Mouse (Mus musculus) CH12.LX (cell line): ENCODE measurements around the gene B4galnt3. TPM values are rescaled to one million over a fixed set of nuclear protein-coding genes. Genes with fewer than 3 reads are reported as not detected.

Experiments
- DNase-seq: peaks from one replicate; pipeline ENCODE4 v3.0.0-alpha.2; 2013; ENCODE audit errors: extremely low read depth
- H3K27ac ChIP-seq: 2 replicates; pipeline ENCODE4 v1.5.1; 2012; ENCODE audit warnings: low read depth, mild to moderate bottlenecking, control low read depth, moderate library complexity; ENCODE audit not compliant: insufficient read depth
- H3K27me3 ChIP-seq: replicated peaks from 2 replicates; pipeline ENCODE3; 2012; ENCODE audit warnings: inconsistent platforms
- H3K36me3 ChIP-seq, 2 experiments: replicated peaks in 1 of 2; 2 replicates each; pipeline versions ENCODE3 to v1.6.1; 2012; ENCODE audit warnings: inconsistent platforms in 1 of 2, low read length in 1 of 2, mild to moderate bottlenecking in 1 of 2, mixed read lengths in 1 of 2, moderate library complexity in 1 of 2; ENCODE audit not compliant: control insufficient read depth in 1 of 2, insufficient read depth in 1 of 2
- H3K4me1 ChIP-seq, 2 experiments: 2 replicates each; pipeline ENCODE4 v1.6.1; 2012; ENCODE audit warnings: inconsistent platforms in 1 of 2, moderate library complexity in 1 of 2; ENCODE audit not compliant: insufficient read depth in 2 of 2, control insufficient read depth in 1 of 2
- H3K4me2 ChIP-seq: 2 replicates; pipeline ENCODE4 v1.6.1; 2012; ENCODE audit warnings: low read depth, mild to moderate bottlenecking, control low read depth; ENCODE audit not compliant: poor library complexity, insufficient read depth, severe bottlenecking
- H3K4me3 ChIP-seq, 3 experiments: fragments of 150-350 bp in 1 of 3; sonication (generic) in 1 of 3; replicated peaks in 1 of 3; 2 replicates each; pipeline versions ENCODE3 to v1.5.1; 2011 to 2012; ENCODE audit warnings: low read depth in 2 of 3, low read length in 2 of 3, mild to moderate bottlenecking in 2 of 3, moderate library complexity in 2 of 3, control low read depth in 1 of 3, improper control_type of control experiment in 1 of 3, inconsistent platforms in 1 of 3, mixed read lengths in 1 of 3; ENCODE audit not compliant: poor library complexity in 1 of 3
- H3K79me2 ChIP-seq: replicated peaks from 2 replicates; pipeline ENCODE4 v1.6.1; 2012; ENCODE audit warnings: mild to moderate bottlenecking, moderate library complexity; ENCODE audit not compliant: control insufficient read depth, poor library complexity, insufficient read depth, severe bottlenecking; ENCODE audit errors: extremely low read depth
- H3K9ac ChIP-seq: 2 replicates; pipeline ENCODE4 v1.6.1; 2012; ENCODE audit warnings: low read depth, mild to moderate bottlenecking, control low read depth, moderate library complexity; ENCODE audit not compliant: insufficient read depth
- H3K9me3 ChIP-seq: replicated peaks from 2 replicates; pipeline ENCODE3; 2012; ENCODE audit warnings: low read length, inconsistent platforms, mixed read lengths
- BHLHE40 ChIP-seq: IDR thresholded peaks from 2 replicates; pipeline ENCODE4 v1.6.1; 2011; ENCODE audit warnings: mild to moderate bottlenecking, low read depth, low read length, improper control_type of control experiment
- CHD1 ChIP-seq: IDR thresholded peaks from 2 replicates; pipeline ENCODE4 v1.6.1; 2012; ENCODE audit warnings: low read depth, low read length, improper control_type of control experiment, inconsistent platforms
- CHD2 ChIP-seq: IDR thresholded peaks from 2 replicates; pipeline ENCODE4 v1.6.1; 2011; ENCODE audit warnings: low read length, improper control_type of control experiment
- CTCF ChIP-seq, 2 experiments: IDR thresholded peaks in 1 of 2; conservative IDR thresholded peaks in 1 of 2; 2 replicates each; pipeline ENCODE4 v1.5.1; 2011 to 2012; ENCODE audit warnings: low read depth in 2 of 2, low read length in 2 of 2, improper control_type of control experiment in 1 of 2, inconsistent platforms in 1 of 2, mild to moderate bottlenecking in 1 of 2, moderate library complexity in 1 of 2
- E2F4 ChIP-seq: IDR thresholded peaks from 2 replicates; pipeline ENCODE4 v1.6.1; 2011; ENCODE audit warnings: low read depth, low read length, improper control_type of control experiment; ENCODE audit not compliant: insufficient replicate concordance
- ELF1 ChIP-seq: IDR thresholded peaks from 2 replicates; pipeline ENCODE4 v1.6.1; 2014; ENCODE audit warnings: low read depth, mild to moderate bottlenecking, inconsistent platforms, low read length, improper control_type of control experiment
- EP300 ChIP-seq: IDR thresholded peaks from 2 replicates; pipeline ENCODE4 v1.6.1; 2011; ENCODE audit warnings: low read length, improper control_type of control experiment
- ETS1 ChIP-seq: conservative IDR thresholded peaks from 2 replicates; pipeline ENCODE4 v1.6.1; 2012; ENCODE audit warnings: low read depth, mild to moderate bottlenecking, inconsistent platforms, low read length, improper control_type of control experiment, moderate library complexity
- GABPA ChIP-seq: IDR thresholded peaks from 2 replicates; pipeline ENCODE4 v1.6.1; 2012; ENCODE audit warnings: low read depth, low read length, improper control_type of control experiment, inconsistent platforms; ENCODE audit not compliant: insufficient replicate concordance
- HCFC1 ChIP-seq: IDR thresholded peaks from 2 replicates; pipeline ENCODE4 v1.6.1; 2012; ENCODE audit warnings: low read depth, mild to moderate bottlenecking, inconsistent platforms, low read length, improper control_type of control experiment
- IRF4 ChIP-seq: IDR thresholded peaks from 2 replicates; pipeline ENCODE4 v1.6.1; 2014; ENCODE audit warnings: low read depth, mild to moderate bottlenecking, inconsistent platforms, low read length, improper control_type of control experiment
- JUN ChIP-seq: IDR thresholded peaks from 2 replicates; pipeline ENCODE4 v1.6.1; 2011; ENCODE audit warnings: low read depth, mild to moderate bottlenecking, low read length, improper control_type of control experiment, moderate library complexity; ENCODE audit not compliant: insufficient read depth
- JUND ChIP-seq: conservative IDR thresholded peaks from 2 replicates; pipeline ENCODE4 v1.6.1; 2011; ENCODE audit warnings: low read depth, low read length, improper control_type of control experiment
- KAT2A ChIP-seq: IDR thresholded peaks from 2 replicates; pipeline ENCODE4 v1.6.1; 2012; ENCODE audit warnings: low read length, improper control_type of control experiment, inconsistent platforms; ENCODE audit not compliant: insufficient replicate concordance
- MAFK ChIP-seq: IDR thresholded peaks from 2 replicates; pipeline ENCODE4 v1.6.1; 2011; ENCODE audit warnings: low read length, improper control_type of control experiment; ENCODE audit not compliant: insufficient replicate concordance
- MAX ChIP-seq: IDR thresholded peaks from 2 replicates; pipeline ENCODE4 v1.6.1; 2011; ENCODE audit warnings: low read length, improper control_type of control experiment
- MAZ ChIP-seq: IDR thresholded peaks from 2 replicates; pipeline ENCODE4 v1.6.1; 2012; ENCODE audit warnings: low read depth, mild to moderate bottlenecking, inconsistent platforms, low read length, improper control_type of control experiment, moderate library complexity
- MEF2A ChIP-seq: IDR thresholded peaks from 2 replicates; pipeline ENCODE4 v1.6.1; 2014; ENCODE audit warnings: low read depth, mild to moderate bottlenecking, inconsistent platforms, low read length, improper control_type of control experiment, borderline replicate concordance
- MXI1 ChIP-seq: IDR thresholded peaks from 2 replicates; pipeline ENCODE4 v1.6.1; 2011; ENCODE audit warnings: mild to moderate bottlenecking, low read depth, low read length, improper control_type of control experiment
- MYC ChIP-seq: IDR thresholded peaks from 2 replicates; pipeline ENCODE4 v1.6.1; 2011; ENCODE audit warnings: low read depth, mild to moderate bottlenecking, improper control_type of control experiment, low read length
- NELFE ChIP-seq: IDR thresholded peaks from 2 replicates; pipeline ENCODE4 v1.6.1; 2011; ENCODE audit warnings: low read depth, low read length, improper control_type of control experiment
- NRF1 ChIP-seq: IDR thresholded peaks from 2 replicates; pipeline ENCODE4 v1.6.1; 2014; ENCODE audit warnings: low read depth, mild to moderate bottlenecking, inconsistent platforms, low read length, improper control_type of control experiment, moderate library complexity
- PAX5 ChIP-seq: IDR thresholded peaks from 2 replicates; pipeline ENCODE4 v1.6.1; 2012; ENCODE audit warnings: low read length, inconsistent platforms, mixed read lengths
- POLR2A ChIP-seq: IDR thresholded peaks from 2 replicates; pipeline ENCODE4 v1.6.1; 2011; ENCODE audit warnings: low read depth, mild to moderate bottlenecking, improper control_type of control experiment, low read length
- POLR2AphosphoS2 ChIP-seq: IDR thresholded peaks from 2 replicates; pipeline ENCODE4 v1.6.1; 2011; ENCODE audit warnings: low read depth, low read length, improper control_type of control experiment
- RAD21 ChIP-seq: IDR thresholded peaks from 2 replicates; pipeline ENCODE4 v1.6.1; 2011; ENCODE audit warnings: low read depth, mild to moderate bottlenecking, low read length, improper control_type of control experiment, moderate library complexity
- RCOR1 ChIP-seq: conservative IDR thresholded peaks from 2 replicates; pipeline ENCODE4 v1.6.1; 2012; ENCODE audit warnings: low read depth, mild to moderate bottlenecking, inconsistent platforms, low read length, improper control_type of control experiment
- SIN3A ChIP-seq: IDR thresholded peaks from 2 replicates; pipeline ENCODE4 v1.6.1; 2012; ENCODE audit warnings: low read length, improper control_type of control experiment, inconsistent platforms
- SMC3 ChIP-seq: IDR thresholded peaks from 2 replicates; pipeline ENCODE4 v1.6.1; 2011; ENCODE audit warnings: low read depth, low read length, improper control_type of control experiment
- TBP ChIP-seq: conservative IDR thresholded peaks from 2 replicates; pipeline ENCODE4 v1.6.1; 2011; ENCODE audit warnings: low read depth, low read length, improper control_type of control experiment
- TCF12 ChIP-seq: IDR thresholded peaks from 2 replicates; pipeline ENCODE4 v1.6.1; 2014; ENCODE audit warnings: low read depth, mild to moderate bottlenecking, inconsistent platforms, low read length, improper control_type of control experiment
- UBTF ChIP-seq: IDR thresholded peaks from 2 replicates; pipeline ENCODE4 v1.6.1; 2012; ENCODE audit warnings: low read depth, mild to moderate bottlenecking, inconsistent platforms, low read length, improper control_type of control experiment, moderate library complexity
- USF1 ChIP-seq: IDR thresholded peaks from 2 replicates; pipeline ENCODE4 v1.6.1; 2014; ENCODE audit warnings: low read depth, mild to moderate bottlenecking, inconsistent platforms, low read length, improper control_type of control experiment
- USF2 ChIP-seq: conservative IDR thresholded peaks from 2 replicates; pipeline ENCODE4 v1.6.1; 2011; ENCODE audit warnings: low read depth, low read length, improper control_type of control experiment
- ZC3H11A ChIP-seq: IDR thresholded peaks from 2 replicates; pipeline ENCODE4 v1.6.1; 2012; ENCODE audit warnings: low read depth, mild to moderate bottlenecking, inconsistent platforms, low read length, improper control_type of control experiment
- ZKSCAN1 ChIP-seq: IDR thresholded peaks from 2 replicates; pipeline ENCODE4 v1.6.1; 2012; ENCODE audit warnings: low read depth, inconsistent platforms, low read length, improper control_type of control experiment, borderline replicate concordance
- ZMIZ1 ChIP-seq: IDR thresholded peaks from 2 replicates; pipeline ENCODE4 v1.6.1; 2012; ENCODE audit warnings: low read depth, mild to moderate bottlenecking, inconsistent platforms, low read length, improper control_type of control experiment
- ZNF384 ChIP-seq: IDR thresholded peaks from 2 replicates; pipeline ENCODE4 v1.6.1; 2012; ENCODE audit warnings: low read depth, low read length, improper control_type of control experiment, inconsistent platforms
- dilution Hi-C: fragments of 300-500 bp; cut with MboI; formaldehyde crosslinking; loops from 2 replicates; pipeline ENCODE4 v1.14.3; 2020; ENCODE audit warnings: low sequenced_read_pairs; ENCODE audit not compliant: extremely low pct_unique_long_range_greater_than_20kb, extremely low pct_ligation_motif_present
- in situ Hi-C: fragments of 300-500 bp; cut with MboI; formaldehyde crosslinking; loops from 3 replicates; pipeline ENCODE4 v1.14.3; 2019; ENCODE audit warnings: low sequenced_read_pairs, low pct_ligation_motif_present, low pct_unique_long_range_greater_than_20kb, mixed read lengths
- polyA plus RNA-seq: library from polyadenylated mRNA; unstranded; fragments of >175 nt; gene quantifications from 2 replicates; pipeline ENCODE4 v1.2.1, GENCODE M21; 2012; ENCODE audit warnings: low read depth; ENCODE audit not compliant: insufficient read length
- total RNA-seq, 2 experiments: library from RNA; depleted of rRNA; stranded (reverse); fragments of 300-350 nt in 1 of 2; fragments of >200 nt in 1 of 2; gene quantifications; 2 replicates each; pipeline ENCODE4 v1.2.3; 2012 to 2014

The B4galnt3 gene
- total and polyA plus RNA-seq, 3 experiments = 0.21 to 0.47 (median 0.44) TPM

GRCm38 (mm10) chr6:120179756-120180206 lies 114.6 kb downstream of the B4galnt3 start:
- H3K27ac ChIP-seq = peak overlapping the region; percentile 96
- no peaks in the 10 kb centered on the region; the same call in 1 of the 2 replicates for H3K79me2 ChIP-seq
- peaks cover 28 to 56% of the 10 kb centered on the region in 2 experiments for H3K4me1 ChIP-seq
- no peaks in the 10 kb centered on the region for H3K27me3 ChIP-seq
- no peaks in the 10 kb centered on the region for H3K9me3 ChIP-seq
- DNase-seq = peak; percentile 86
- H3K4me2 ChIP-seq = peak overlapping the region; percentile 33
- peak overlapping the region in 1 of 3 experiments; percentile 28 for H3K4me3 ChIP-seq
- dilution Hi-C loops (no loop called here), in situ Hi-C loops (no loop called here)
- TF ChIP-seq GABPA (no peak), CHD1 (no peak), MYC (peak; percentile 94), PAX5 (no peak), EP300 (peak; percentile 97), MAX (peak; percentile 66; the same call in 1 of the 2 replicates), CTCF (conservative IDR thresholded peaks at IDR 0.05 in 1 of 2, IDR thresholded peaks at IDR 0.05 in 1 of 2; ENCODE audit: low read depth in 2 of 2, low read length in 2 of 2) (no peak), ZKSCAN1 (no peak), JUND (peak; percentile 99), USF2 (no peak; the same call in 1 of the 2 replicates), E2F4 (no peak), MAZ (0 out of 2 replicates have a peak, but pooled peaks have one; percentile 18), RAD21 (no peak), HCFC1 (no peak; the same call in 1 of the 2 replicates), MEF2A (peak; percentile 97), KAT2A (no peak), MXI1 (peak; percentile 27; the same call in 1 of the 2 replicates), BHLHE40 (peak; percentile 94), ZNF384 (no peak), SMC3 (no peak), NRF1 (no peak), TBP (0 out of 2 replicates have a peak, but pooled peaks have one; percentile 57), SIN3A (peak; percentile 85; the same call in 1 of the 2 replicates), ZC3H11A (no peak), CHD2 (0 out of 2 replicates have a peak, but pooled peaks have one; percentile 69), TCF12 (peak; percentile 70; the same call in 1 of the 2 replicates), JUN (peak; percentile 95), IRF4 (peak; percentile 98), RCOR1 (peak; percentile 80), MAFK (0 out of 2 replicates have a peak, but pooled peaks have one; percentile 26), UBTF (no peak), USF1 (no peak), NELFE (no peak), ZMIZ1 (no peak), ETS1 (peak; percentile 86), ELF1 (peak; percentile 54; the same call in 1 of the 2 replicates), POLR2AphosphoS2 (no peak), POLR2A (no peak; the same call in 1 of the 2 replicates)
- H3K9ac ChIP-seq = peak overlapping the region; percentile 20; the same call in 1 of the 2 replicates
- H3K36me3 ChIP-seq = no peaks in the 10 kb centered on the region
